Mouse (Mus musculus): ENCODE results near the gene Cib1. TPM values are rescaled to one million over a fixed set of nuclear protein-coding genes. Genes with fewer than 3 reads are reported as not detected.
A peak's percentile ranks its signal among the peaks of the same experiment; 100 is the strongest.

The Cib1 gene
- polyA plus RNA-seq, 1 experiment from 2014 or later = 114 TPM

DNA sequence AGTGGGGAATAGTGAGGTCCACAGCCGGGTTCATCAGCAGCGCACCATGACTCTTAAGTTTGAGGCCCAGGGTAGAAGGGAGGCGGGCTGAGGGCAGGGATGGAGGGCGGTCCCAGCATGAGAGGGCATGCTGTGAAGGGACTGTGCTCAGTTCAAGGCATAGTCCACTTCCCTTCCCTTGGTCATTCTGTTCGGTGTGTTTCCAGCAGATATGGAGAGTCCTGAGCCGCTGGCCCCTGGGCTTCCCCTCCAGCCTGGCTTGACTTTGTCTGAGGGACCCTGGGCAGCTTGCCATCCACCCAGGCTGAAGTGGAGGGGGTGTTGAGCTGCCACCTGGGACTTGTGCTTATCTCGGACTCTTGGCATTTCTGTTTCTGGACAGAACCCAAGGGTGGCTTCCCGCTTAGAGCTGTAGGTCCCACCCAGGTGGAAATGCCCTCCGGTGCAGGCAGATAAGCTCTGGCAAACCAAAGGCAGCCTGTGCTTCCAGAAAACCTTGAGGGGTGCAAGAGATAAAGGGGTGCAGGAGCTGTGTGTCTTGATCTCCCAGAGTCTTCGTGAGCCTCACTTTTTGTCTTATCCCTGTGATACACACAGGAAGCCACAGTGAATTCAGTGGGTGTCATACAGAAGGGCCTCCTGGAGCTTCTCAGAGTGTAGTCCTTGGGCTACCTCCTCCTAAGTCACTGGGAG is 23.7 kb downstream of the Cib1 start:
- H3K4me2 ChIP-seq = peak overlapping the region; percentile 66
- peaks cover 6% of the 10 kb centered on the region for H3K36me3 ChIP-seq (ENCODE audit: control insufficient read depth, insufficient read depth, low read length)
- H3K9ac ChIP-seq (ENCODE audit: low read depth, low read length) = peak overlapping the region; percentile 63
- peak overlapping the region; percentile 97 for H3K27ac ChIP-seq (ENCODE audit: low read depth, low read length)
- H3K4me1 ChIP-seq (replicated peaks; ENCODE audit: control insufficient read depth, insufficient read depth, low read length) = peaks cover 70% of the 10 kb centered on the region
- DNase-seq (ENCODE audit: low spot score) = peak; percentile 76
- ATAC-seq (replicated peaks; ENCODE audit: low FRiP score) = peak; percentile 88
- H3K27me3 ChIP-seq (replicated peaks; ENCODE audit: control insufficient read depth, insufficient read depth, low read length) = no peaks in the 10 kb centered on the region
- WGBS = 38% methylated on average over 10 of the region's 10 CpGs
- H3K4me3 ChIP-seq (ENCODE audit: low read depth, low read length) = peak overlapping the region; percentile 24
- H3K9me3 ChIP-seq (ENCODE audit: control insufficient read depth, low read length) = no peaks in the 10 kb centered on the region

DNA sequence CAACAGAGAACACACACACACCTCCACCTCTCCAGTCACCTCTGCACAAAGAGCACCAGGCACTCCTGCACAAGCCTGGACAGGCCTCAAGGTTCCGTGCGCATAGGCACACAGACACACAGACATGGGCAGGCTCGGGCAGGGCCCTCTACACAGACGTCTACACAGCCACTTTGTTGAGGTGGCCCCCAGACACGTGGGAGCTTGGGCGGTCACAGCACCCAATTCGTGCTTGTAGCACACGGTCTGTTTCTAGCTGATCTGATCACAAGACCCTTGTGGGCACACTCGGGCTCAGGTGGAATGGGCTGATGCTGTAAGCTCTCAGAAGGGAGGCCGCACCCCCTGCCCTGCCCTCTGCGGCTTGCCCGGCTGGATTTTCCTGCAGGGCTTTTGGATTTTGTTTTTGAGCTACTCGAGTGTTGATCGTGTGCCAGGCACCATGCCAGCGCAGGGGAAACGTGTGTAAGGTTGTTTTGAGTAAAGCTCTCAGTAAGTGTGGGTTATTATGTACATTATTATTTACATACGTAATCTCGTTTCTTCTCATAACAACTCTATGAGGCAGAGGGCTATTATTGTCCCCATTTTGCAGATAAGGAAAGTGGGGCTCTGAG is 24.5 kb downstream of the Cib1 start:
- peak; percentile 29 for ATAC-seq (replicated peaks; ENCODE audit: low FRiP score)
- Histone ChIP-seq H3K9me3 (ENCODE audit: control insufficient read depth, low read length) (no peaks in the 10 kb centered on the region), H3K9ac (ENCODE audit: low read depth, low read length) (peak overlapping the region; percentile 63), H3K4me3 (ENCODE audit: low read depth, low read length) (peak overlapping the region; percentile 14), H3K4me2 (peak overlapping the region; percentile 66), H3K4me1 (replicated peaks; ENCODE audit: control insufficient read depth, insufficient read depth, low read length) (peaks cover 78% of the 10 kb centered on the region), H3K27me3 (replicated peaks; ENCODE audit: control insufficient read depth, insufficient read depth, low read length) (no peaks in the 10 kb centered on the region), H3K27ac (ENCODE audit: low read depth, low read length) (peak overlapping the region; percentile 97), H3K36me3 (ENCODE audit: control insufficient read depth, insufficient read depth, low read length) (peaks cover 1% of the 10 kb centered on the region)
- DNase-seq (ENCODE audit: low spot score) = no peak
- 57% methylated on average over 18 of the region's 18 CpGs for WGBS

DNA sequence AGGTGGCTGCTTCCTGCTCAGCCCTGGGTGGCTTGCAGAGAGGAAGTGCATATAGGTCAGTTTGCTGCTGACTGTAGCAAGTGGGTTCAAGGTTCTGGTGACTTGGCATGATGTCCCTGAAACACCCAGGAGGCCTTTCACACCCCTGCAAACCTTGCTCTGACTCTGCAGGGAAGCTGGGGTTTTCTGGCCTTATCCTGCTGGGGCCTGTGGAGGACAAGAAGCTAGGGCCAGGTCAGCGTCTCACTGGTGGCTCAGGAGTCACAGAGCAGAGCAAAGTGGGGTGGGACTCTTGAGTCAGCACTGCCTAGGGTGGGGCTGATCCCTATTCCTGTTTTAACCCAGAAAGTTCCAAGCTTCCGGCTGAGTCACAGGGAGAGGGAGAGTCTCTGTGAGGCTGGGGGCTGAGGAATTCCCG is 25.3 kb downstream of the Cib1 start:
- Histone ChIP-seq H3K4me1 (replicated peaks; ENCODE audit: control insufficient read depth, insufficient read depth, low read length) (peaks cover 86% of the 10 kb centered on the region), H3K4me3 (ENCODE audit: low read depth, low read length) (peak overlapping the region; percentile 14), H3K36me3 (ENCODE audit: control insufficient read depth, insufficient read depth, low read length) (peaks cover 3% of the 10 kb centered on the region; the same call in 1 of the 2 replicates), H3K27me3 (replicated peaks; ENCODE audit: control insufficient read depth, insufficient read depth, low read length) (no peaks in the 10 kb centered on the region), H3K9me3 (ENCODE audit: control insufficient read depth, low read length) (no peaks in the 10 kb centered on the region), H3K4me2 (peak overlapping the region; percentile 66), H3K27ac (ENCODE audit: low read depth, low read length) (peak overlapping the region; percentile 97), H3K9ac (ENCODE audit: low read depth, low read length) (peak overlapping the region; percentile 63)
- DNase-seq (ENCODE audit: low spot score) (no peak), ATAC-seq (replicated peaks; ENCODE audit: low FRiP score) (no peak)
- 35% methylated on average over 3 of the region's 3 CpGs for WGBS

DNA sequence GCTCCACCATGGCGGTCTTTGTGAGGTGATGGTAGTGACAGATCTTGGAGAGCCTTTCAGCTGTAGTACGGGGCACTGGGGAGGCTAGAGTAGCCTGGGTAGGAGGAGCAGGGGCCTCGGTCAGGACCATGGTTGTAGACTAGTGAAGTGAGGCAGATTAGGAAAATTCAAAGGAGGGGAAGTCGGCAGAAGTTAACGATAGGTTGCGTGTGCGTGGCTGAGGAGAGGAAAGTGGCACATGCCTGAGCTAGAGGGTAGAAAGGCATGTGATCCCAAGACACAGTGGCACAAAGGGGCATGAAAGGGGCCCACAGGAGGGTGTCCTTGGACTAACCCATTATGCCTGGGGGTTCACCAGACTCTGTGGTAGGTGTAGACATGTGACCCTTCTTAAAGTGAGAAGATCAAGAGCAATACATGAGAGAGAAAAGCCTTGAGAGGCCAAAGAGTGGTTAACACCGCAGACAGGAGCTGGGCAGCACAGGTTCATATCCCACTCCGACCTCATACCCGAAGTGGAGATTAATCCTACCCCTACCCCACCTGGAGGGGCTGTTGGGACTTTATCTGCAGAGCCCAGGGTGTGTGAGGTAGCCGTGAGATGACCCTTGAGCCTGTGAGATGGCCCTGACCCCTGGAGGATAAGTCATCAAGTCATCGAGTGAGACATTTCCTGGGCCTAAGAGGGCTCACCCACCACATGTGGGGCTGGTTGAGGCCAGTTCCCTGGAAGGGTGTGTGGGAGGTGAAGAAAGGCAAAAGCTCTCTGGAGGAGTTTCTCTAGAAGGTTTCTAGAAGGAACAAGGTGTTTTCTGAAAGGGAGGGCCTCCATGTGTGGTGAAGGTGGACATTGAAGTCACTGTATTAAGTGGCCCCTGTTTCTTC is 26.7 kb downstream of the Cib1 start:
- DNase-seq (ENCODE audit: low spot score) (no peak), ATAC-seq (replicated peaks; ENCODE audit: low FRiP score) (no peak)
- Histone ChIP-seq H3K9ac (ENCODE audit: low read depth, low read length) (peak overlapping the region; percentile 63), H3K9me3 (ENCODE audit: control insufficient read depth, low read length) (no peaks in the 10 kb centered on the region), H3K36me3 (ENCODE audit: control insufficient read depth, insufficient read depth, low read length) (peaks cover 5% of the 10 kb centered on the region; the same call in 1 of the 2 replicates), H3K4me3 (ENCODE audit: low read depth, low read length) (peak overlapping the region; percentile 4; the same call in 1 of the 2 replicates), H3K4me2 (peak overlapping the region; percentile 66), H3K27ac (ENCODE audit: low read depth, low read length) (peak overlapping the region; percentile 97), H3K27me3 (replicated peaks; ENCODE audit: control insufficient read depth, insufficient read depth, low read length) (no peaks in the 10 kb centered on the region), H3K4me1 (replicated peaks; ENCODE audit: control insufficient read depth, insufficient read depth, low read length) (peaks cover 89% of the 10 kb centered on the region)
- 67% methylated on average over 12 of the region's 12 CpGs for WGBS

DNA sequence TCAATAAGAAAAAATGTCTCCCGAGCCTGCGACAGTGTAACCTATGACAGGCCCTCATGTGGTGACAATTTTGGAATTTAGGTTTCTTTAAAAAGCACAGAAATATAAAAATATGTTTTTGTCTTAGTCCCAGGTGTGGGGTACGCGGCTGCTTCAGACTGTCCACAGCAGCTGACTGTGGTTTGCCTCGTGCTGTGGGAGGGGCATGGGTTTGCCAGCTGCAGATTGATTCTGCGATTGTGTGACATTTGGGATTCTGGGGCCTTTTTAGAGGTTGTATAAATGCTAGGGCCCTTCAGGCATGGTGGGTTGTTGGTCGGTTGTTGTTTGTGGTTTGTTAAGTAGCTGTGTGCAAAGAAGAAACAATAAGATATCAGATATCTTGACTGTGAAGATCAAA is 27.7 kb downstream of the Cib1 start:
- Histone ChIP-seq H3K27me3 (replicated peaks; ENCODE audit: control insufficient read depth, insufficient read depth, low read length) (no peaks in the 10 kb centered on the region), H3K27ac (ENCODE audit: low read depth, low read length) (peak overlapping the region; percentile 97; the same call in 1 of the 2 replicates), H3K4me3 (ENCODE audit: low read depth, low read length) (no peak overlapping the region), H3K4me2 (no peak overlapping the region), H3K36me3 (ENCODE audit: control insufficient read depth, insufficient read depth, low read length) (peaks cover 9% of the 10 kb centered on the region; the same call in 1 of the 2 replicates), H3K9me3 (ENCODE audit: control insufficient read depth, low read length) (no peaks in the 10 kb centered on the region), H3K4me1 (replicated peaks; ENCODE audit: control insufficient read depth, insufficient read depth, low read length) (peaks cover 90% of the 10 kb centered on the region), H3K9ac (ENCODE audit: low read depth, low read length) (peak overlapping the region; percentile 32; the same call in 1 of the 2 replicates)
- no peak for ATAC-seq (replicated peaks; ENCODE audit: low FRiP score)
- DNase-seq (ENCODE audit: low spot score) = no peak
- 65% methylated on average over 7 of the region's 7 CpGs for WGBS

DNA sequence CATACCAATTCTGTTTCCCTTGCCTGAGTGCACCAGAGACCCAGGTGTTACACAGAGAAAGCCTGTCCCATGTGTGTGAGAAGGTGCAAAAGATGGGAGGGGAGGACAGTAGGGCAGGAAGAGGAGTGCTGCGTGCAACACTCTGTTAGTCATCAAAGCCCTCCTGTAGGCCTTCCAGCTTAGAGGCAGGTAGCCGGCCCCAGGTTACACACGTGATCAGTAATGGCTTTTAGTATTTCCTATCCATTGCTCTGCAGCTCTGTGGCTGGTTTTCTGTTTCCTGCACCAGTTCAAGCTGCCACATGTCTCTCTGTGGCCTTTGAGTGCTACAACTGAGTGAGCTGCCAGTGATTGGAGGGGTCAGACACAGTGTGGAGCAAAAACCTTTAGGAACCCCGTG is 28.3 kb downstream of the Cib1 start:
- Histone ChIP-seq H3K4me1 (replicated peaks; ENCODE audit: control insufficient read depth, insufficient read depth, low read length) (peaks cover 89% of the 10 kb centered on the region), H3K27me3 (replicated peaks; ENCODE audit: control insufficient read depth, insufficient read depth, low read length) (no peaks in the 10 kb centered on the region), H3K4me3 (ENCODE audit: low read depth, low read length) (no peak overlapping the region), H3K27ac (ENCODE audit: low read depth, low read length) (0 out of 2 replicates have a peak overlapping the region, but pooled peaks have one; percentile 21), H3K4me2 (no peak overlapping the region), H3K9me3 (ENCODE audit: control insufficient read depth, low read length) (no peaks in the 10 kb centered on the region), H3K9ac (ENCODE audit: low read depth, low read length) (0 out of 2 replicates have a peak overlapping the region, but pooled peaks have one; percentile 16), H3K36me3 (ENCODE audit: control insufficient read depth, insufficient read depth, low read length) (peaks cover 9% of the 10 kb centered on the region; the same call in 1 of the 2 replicates)
- ATAC-seq (replicated peaks; ENCODE audit: low FRiP score) (no peak), DNase-seq (ENCODE audit: low spot score) (no peak)
- 76% methylated on average over 4 of the region's 4 CpGs for WGBS

DNA sequence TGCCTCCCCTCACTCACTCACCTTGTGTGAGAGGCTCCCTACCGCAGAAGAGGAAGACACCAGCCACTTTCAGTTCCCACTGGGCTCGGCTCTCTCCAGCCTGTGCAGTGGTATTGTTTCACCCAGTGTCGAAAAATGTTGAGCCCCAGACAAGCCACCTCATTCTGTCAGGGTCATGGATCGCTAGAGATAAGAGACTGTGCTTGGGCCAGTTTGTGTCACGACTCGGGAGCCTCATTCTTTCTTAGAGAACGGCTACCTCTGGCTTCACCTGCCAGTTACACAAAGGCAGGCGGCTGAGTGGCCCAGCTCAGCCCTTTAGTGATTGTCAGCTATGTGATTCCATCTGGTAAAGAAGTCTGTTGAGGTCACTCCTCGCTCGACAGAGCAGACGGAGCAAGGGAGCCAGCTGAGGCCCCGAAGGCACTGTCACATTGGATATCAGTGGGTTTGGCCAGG is 28.9 kb downstream of the Cib1 start:
- Histone ChIP-seq H3K9me3 (ENCODE audit: control insufficient read depth, low read length) (no peaks in the 10 kb centered on the region), H3K27ac (ENCODE audit: low read depth, low read length) (peak overlapping the region; percentile 70), H3K9ac (ENCODE audit: low read depth, low read length) (peak overlapping the region; percentile 41; the same call in 1 of the 2 replicates), H3K4me1 (replicated peaks; ENCODE audit: control insufficient read depth, insufficient read depth, low read length) (peaks cover 88% of the 10 kb centered on the region), H3K27me3 (replicated peaks; ENCODE audit: control insufficient read depth, insufficient read depth, low read length) (no peaks in the 10 kb centered on the region), H3K4me2 (peak overlapping the region; percentile 57), H3K36me3 (ENCODE audit: control insufficient read depth, insufficient read depth, low read length) (peaks cover 9% of the 10 kb centered on the region; the same call in 1 of the 2 replicates), H3K4me3 (ENCODE audit: low read depth, low read length) (peak overlapping the region; percentile 17; the same call in 1 of the 2 replicates)
- WGBS = 39% methylated on average over 12 of the region's 12 CpGs
- 0 out of 2 replicates have a peak, but pooled peaks have one; percentile 10 for ATAC-seq (replicated peaks; ENCODE audit: low FRiP score)
- no peak for DNase-seq (ENCODE audit: low spot score)

DNA sequence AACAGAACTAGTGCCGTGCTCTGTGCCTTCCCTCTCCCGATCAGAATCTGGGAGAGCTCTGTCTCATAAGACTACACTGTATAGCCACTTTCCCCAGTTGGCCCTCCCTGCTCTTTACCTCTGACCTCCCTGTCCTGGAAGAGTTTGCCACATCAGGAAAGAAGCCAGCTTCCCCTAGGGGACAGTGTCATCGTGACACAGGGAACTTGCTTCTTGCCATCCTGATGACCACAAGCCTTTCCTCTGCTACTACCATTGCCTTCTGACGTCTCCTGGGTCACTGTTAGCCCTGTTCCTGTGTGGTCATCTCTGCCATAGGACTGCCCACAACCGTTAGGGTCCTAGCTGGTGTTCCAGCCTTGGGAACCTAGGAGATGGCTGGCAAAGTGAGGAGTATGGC is 29.7 kb downstream of the Cib1 start:
- Histone ChIP-seq H3K27me3 (replicated peaks; ENCODE audit: control insufficient read depth, insufficient read depth, low read length) (no peaks in the 10 kb centered on the region), H3K27ac (ENCODE audit: low read depth, low read length) (peak overlapping the region; percentile 70), H3K9me3 (ENCODE audit: control insufficient read depth, low read length) (no peaks in the 10 kb centered on the region), H3K4me2 (peak overlapping the region; percentile 57), H3K4me1 (replicated peaks; ENCODE audit: control insufficient read depth, insufficient read depth, low read length) (peaks cover 82% of the 10 kb centered on the region), H3K9ac (ENCODE audit: low read depth, low read length) (peak overlapping the region; percentile 41), H3K4me3 (ENCODE audit: low read depth, low read length) (0 out of 2 replicates have a peak overlapping the region, but pooled peaks have one; percentile 19), H3K36me3 (ENCODE audit: control insufficient read depth, insufficient read depth, low read length) (peaks cover 9% of the 10 kb centered on the region; the same call in 1 of the 2 replicates)
- WGBS = 58% methylated on average over 5 of the region's 5 CpGs
- ATAC-seq (replicated peaks; ENCODE audit: low FRiP score) (no peak), DNase-seq (ENCODE audit: low spot score) (no peak)
